Comparison of ENCODE assay signal across 18 mouse cellular contexts in the genomic region with DNA sequence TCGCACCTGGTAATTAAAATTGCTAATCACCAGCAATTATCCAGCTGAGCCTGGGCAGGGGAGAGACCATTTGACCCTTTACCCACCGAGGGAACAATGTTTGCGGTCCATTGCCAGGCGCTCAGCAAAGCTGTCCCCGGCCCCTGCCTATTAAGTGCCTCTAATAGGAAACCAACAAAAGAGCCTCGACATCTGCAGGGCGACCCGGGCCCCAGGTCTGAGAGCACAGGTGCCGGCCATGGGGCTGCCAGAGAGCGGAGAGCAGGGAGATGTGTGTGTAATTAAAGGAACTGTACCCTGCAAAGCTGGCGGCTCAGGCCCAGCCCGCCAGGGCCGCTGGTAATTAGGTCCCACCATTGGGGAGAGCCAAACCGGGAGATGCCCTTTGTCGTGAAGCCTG. TPM values are rescaled to one million over a fixed set of nuclear protein-coding genes. Genes with fewer than 3 reads are reported as not detected.
A peak's percentile ranks its signal among the peaks of the same experiment; 100 is the strongest.
DNase-seq lines count a peak whose midpoint lies in the region; ATAC-seq lines count a peak whose summit lies in the region.
"Had no signal": no experiment of that assay in that cellular context is flagged by ENCODE, and none has a peak within 500 bp of the region (broad histone marks: within the 10 kb centered on the region; RNA-seq: fewer than 3 reads in every experiment).

No protein-coding gene starts in this region.

- H3K9ac ChIP-seq in forebrain, embryonic 12.5 days: no peak overlapping the region
- H3K9ac ChIP-seq in neural tube, embryonic 12.5 days: no peak overlapping the region
- H3K9ac ChIP-seq: lung, embryonic 14.5 days had no signal

- no peaks in the 10 kb centered on the region for H3K36me3 ChIP-seq in forebrain, embryonic 12.5 days (replicated peaks)
- H3K36me3 ChIP-seq in limb, embryonic 10.5 days: no peaks in the 10 kb centered on the region
- H3K36me3 ChIP-seq in neural tube, embryonic 12.5 days: no peaks in the 10 kb centered on the region

- peak; percentile 92 for ATAC-seq in forebrain, embryonic 12.5 days (ENCODE audit: low FRiP score)
- peak; percentile 71 for ATAC-seq in neural tube, embryonic 12.5 days (ENCODE audit: low FRiP score, low read depth)

- peaks cover 12% of the 10 kb centered on the region for H3K27me3 ChIP-seq in forebrain, embryonic 12.5 days
- H3K27me3 ChIP-seq in limb, embryonic 10.5 days (ENCODE audit: low read depth, poor library complexity, severe bottlenecking): peaks cover 91% of the 10 kb centered on the region
- H3K27me3 ChIP-seq in neural tube, embryonic 12.5 days (replicated peaks): peaks cover 11% of the 10 kb centered on the region

- peak overlapping the region; percentile 27 for H3K4me2 ChIP-seq in forebrain, embryonic 12.5 days
- H3K4me2 ChIP-seq in neural tube, embryonic 12.5 days (replicated peaks): peak overlapping the region; percentile 32; the same call in 1 of the 2 replicates
- H3K4me2 ChIP-seq: lung, embryonic 14.5 days had no signal

- H3K9me3 ChIP-seq in forebrain, embryonic 12.5 days: peaks cover 7% of the 10 kb centered on the region; the same call in 1 of the 2 replicates
- H3K9me3 ChIP-seq in limb, embryonic 10.5 days (replicated peaks): no peaks in the 10 kb centered on the region
- 0 out of 2 replicates have a peak, but pooled peaks cover 5% of the 10 kb centered on the region for H3K9me3 ChIP-seq in neural tube, embryonic 12.5 days

- no peak overlapping the region for H3K4me3 ChIP-seq in forebrain, embryonic 12.5 days (replicated peaks)
- no peak overlapping the region for H3K4me3 ChIP-seq in limb, embryonic 10.5 days
- no peak overlapping the region for H3K4me3 ChIP-seq in neural tube, embryonic 12.5 days

- DNase-seq in heart, adult 11 months: peak; percentile 85
- no peak for DNase-seq in heart, postnatal 4 days
- peak; percentile 76 for DNase-seq in limb, embryonic 10.5 days (ENCODE audit: low spot score)
- no peak for DNase-seq in liver
- no peak for DNase-seq in layer of hippocampus, adult 9-11 months
- no peak for DNase-seq in right cerebral cortex, postnatal 14 days
- DNase-seq: cerebellum, postnatal 25 days; gastrocnemius, postnatal 25 days; kidney, adult 18-20 months; lung, embryonic 14.5 days had no signal

- WGBS in forebrain, embryonic 12.5 days: under 1% methylated on average over 15 of the region's 15 CpGs
- WGBS in limb, embryonic 10.5 days: 5% methylated on average over 15 of the region's 15 CpGs
- under 1% methylated on average over 15 of the region's 15 CpGs for WGBS in neural tube, embryonic 12.5 days

- peaks cover 25% of the 10 kb centered on the region for H3K4me1 ChIP-seq in forebrain, embryonic 12.5 days
- peaks cover 33% of the 10 kb centered on the region for H3K4me1 ChIP-seq in limb, embryonic 10.5 days
- peaks cover 6% of the 10 kb centered on the region; the same call in 1 of the 2 replicates for H3K4me1 ChIP-seq in neural tube, embryonic 12.5 days

- H3K27ac ChIP-seq in forebrain, embryonic 12.5 days: peak overlapping the region; percentile 80
- 0 out of 2 replicates have a peak overlapping the region, but pooled peaks have one; percentile 12 for H3K27ac ChIP-seq in limb, embryonic 10.5 days
- no peak overlapping the region for H3K27ac ChIP-seq in neural tube, embryonic 12.5 days

RNA-seq across cellular contexts. Expression of a gene that starts 24.6 kb away (rescaled TPM):
- total RNA-seq in heart, postnatal 4 days (2021): not detected
- polyA plus RNA-seq in forebrain, embryonic 12.5 days (2016; fragmentation: Nextera tagmentation; extraction: Ambion mirVana): not detected in 2 replicates
- polyA plus RNA-seq in limb, embryonic 10.5 days (2016; fragmentation: Nextera tagmentation; extraction: Ambion mirVana): not detected in 2 replicates
- not detected in 2 replicates for polyA plus RNA-seq in neural tube, embryonic 12.5 days (2016; fragmentation: Nextera tagmentation; extraction: Ambion mirVana)
- total RNA-seq: gastrocnemius, postnatal 25 days; layer of hippocampus, adult 18-20 months; left cerebral cortex, postnatal 36 days; megakaryocyte-erythroid progenitor cell, adult 5-6 weeks; MEL had no signal
- polyA plus RNA-seq: heart, embryonic 14.5 days; lung, embryonic 14.5 days; spleen, adult 2 months had no signal

Comparison
In these comparisons a context has a peak if more than half of its experiments do, and no peak if none do; other contexts are left out.
1. DNase-seq: peak in heart, adult 11 months (single experiment) and limb, embryonic 10.5 days (single experiment); none in heart, postnatal 4 days (single experiment), liver (single experiment), layer of hippocampus, adult 9-11 months (single experiment) and right cerebral cortex, postnatal 14 days (single experiment).